Mouse (Mus musculus) kidney, adult 2 months (tissue): ENCODE measurements around the gene Pole. TPM values are rescaled to one million over a fixed set of nuclear protein-coding genes. Genes with fewer than 3 reads are reported as not detected.
A peak's percentile ranks its signal among the peaks of the same experiment; 100 is the strongest.

Experiments
- DNase-seq: peaks from one replicate; pipeline ENCODE4 v3.0.0; 2021
- H3K27ac ChIP-seq: fragments of 200-500 bp; 2 replicates; pipeline ENCODE4 v1.5.1; 2012; ENCODE audit warnings: low read depth, low read length, control low read depth, inconsistent platforms; ENCODE audit not compliant: insufficient read depth
- H3K27me3 ChIP-seq: fragments of 200-500 bp; replicated peaks from 2 replicates; pipeline ENCODE4 v1.6.1; 2012; ENCODE audit warnings: mild to moderate bottlenecking, moderate library complexity, low read length, inconsistent platforms; ENCODE audit not compliant: control insufficient read depth, insufficient read depth
- H3K36me3 ChIP-seq: fragments of 200-500 bp; 2 replicates; pipeline ENCODE4 v1.6.1; 2012; ENCODE audit warnings: mild to moderate bottlenecking, moderate library complexity, low read length, inconsistent platforms; ENCODE audit not compliant: control insufficient read depth, insufficient read depth
- H3K4me1 ChIP-seq: fragments of 200-500 bp; 2 replicates; pipeline ENCODE4 v1.6.1; 2011; ENCODE audit warnings: low read length; ENCODE audit not compliant: control insufficient read depth, insufficient read depth
- H3K4me3 ChIP-seq: fragments of 200-500 bp; 2 replicates; pipeline ENCODE4 v1.5.1; 2011; ENCODE audit warnings: mild to moderate bottlenecking, low read depth, low read length, control low read depth; ENCODE audit not compliant: insufficient read depth
- CTCF ChIP-seq: fragments of 200-500 bp; conservative IDR thresholded peaks from 2 replicates; pipeline ENCODE4 v1.5.1; 2011; ENCODE audit warnings: low read depth, mild to moderate bottlenecking, control low read depth, low read length, moderate library complexity, mixed read lengths; ENCODE audit not compliant: insufficient read depth, insufficient read length
- POLR2A ChIP-seq: fragments of 200-500 bp; IDR thresholded peaks from one replicate; pipeline ENCODE4 v1.6.1; 2011; ENCODE audit warnings: low read depth, low read length, control low read depth
- WGBS: fragments of 180-500 bp; shearing (Covaris S2); methylation state at CpG from one replicate; pipeline ENCODE4 v1.1.7; 2018; 5-methylcytosine and 5-hydroxymethylcytosine counted together
- polyA plus RNA-seq: library from polyadenylated mRNA; depleted of rRNA; stranded (reverse); fragments of >200 nt; gene quantifications from 2 replicates; pipeline ENCODE4 v1.2.3, GENCODE M21; 2012; rRNA removed

The Pole gene
- polyA plus RNA-seq, 1 experiment, result 2.0 TPM

- Histone ChIP-seq H3K36me3 (no peaks in the 10 kb centered on the region), H3K4me1 (peaks cover 5% of the 10 kb centered on the region), H3K27me3 (no peaks in the 10 kb centered on the region), H3K27ac (no peak overlapping the region), H3K4me3 (no peak overlapping the region)
- no peak for DNase-seq
- 82% methylated on average over 6 of the region's 6 CpGs for WGBS
- TF ChIP-seq CTCF (no peak), POLR2A (no peak)
Observed at GRCm38 (mm10) chr5:110384491-110384890, 98.4 kb downstream of the Pole start.

GRCm38 (mm10) chr5:110385263-110385662 is 99.2 kb downstream of the Pole start:
- Histone ChIP-seq H3K27ac (no peak overlapping the region), H3K36me3 (no peaks in the 10 kb centered on the region), H3K27me3 (no peaks in the 10 kb centered on the region), H3K4me3 (no peak overlapping the region), H3K4me1 (peaks cover 8% of the 10 kb centered on the region)
- no peak for DNase-seq
- whole genome bisulfite sequencing, result 79% methylated on average over 4 of the region's 4 CpGs
- TF ChIP-seq CTCF (no peak), POLR2A (no peak)

- WGBS, result 6% methylated on average over 90 of the region's 90 CpGs
- H3K4me1 ChIP-seq, result peaks cover 12% of the 10 kb centered on the region
- TF ChIP-seq CTCF (no peak), POLR2A (no peak)
- peak; percentile 72 for DNase-seq
- H3K4me3 ChIP-seq, result peak overlapping the region; percentile 50
- no peaks in the 10 kb centered on the region for H3K27me3 ChIP-seq
- no peaks in the 10 kb centered on the region for H3K36me3 ChIP-seq
- H3K27ac ChIP-seq, result no peak overlapping the region
Observed at GRCm38 (mm10) chr5:110386371-110387330, 100.5 kb downstream of the Pole start.

Other genes starting within 250 kb of the Pole start
- gene Gm17655, start 213.8 kb upstream of the Pole start, polyA plus RNA-seq, result 0.07 and 0.67 TPM in 2 replicates
- 0.04 and 0.11 TPM in 2 replicates for gene Gm35315, start 191.9 kb upstream of the Pole start, polyA plus RNA-seq
- gene Plcxd1, start 186.3 kb upstream of the Pole start, polyA plus RNA-seq, result 1.8 and 2.9 TPM in 2 replicates
- gene Gtpbp6, start 178.1 kb upstream of the Pole start, polyA plus RNA-seq, result 50.6 and 65.8 TPM in 2 replicates
- 0.49 and 0.74 TPM in 2 replicates for gene Zfp605, start 176.2 kb upstream of the Pole start, polyA plus RNA-seq
- gene Chfr, start 150.5 kb upstream of the Pole start, polyA plus RNA-seq, result 23.2 and 23.5 TPM in 2 replicates
- gene Golga3, start 109.6 kb upstream of the Pole start, polyA plus RNA-seq, result 7.8 and 8.6 TPM in 2 replicates
- 7.5 and 8.6 TPM in 2 replicates for gene Ankle2, start 55.3 kb upstream of the Pole start, polyA plus RNA-seq
- 17.0 and 18.1 TPM in 2 replicates for gene Pgam5, start 16.4 kb upstream of the Pole start, polyA plus RNA-seq
- 73.1 and 83.7 TPM in 2 replicates for gene Pxmp2, start 120 bp upstream of the Pole start, polyA plus RNA-seq
- 0.59 and 0.90 TPM in 2 replicates for gene P2rx2, start 56.9 kb downstream of the Pole start, polyA plus RNA-seq
- not detected in 2 replicates for gene Lrcol1, start 58.4 kb downstream of the Pole start, polyA plus RNA-seq
- 38.2 and 47.0 TPM in 2 replicates for gene Fbrsl1, start 162.2 kb downstream of the Pole start, polyA plus RNA-seq